Mouse (Mus musculus) mature B cell (primary cell): ENCODE measurements around the gene Camkv.

ENCODE experiments used
- in situ Hi-C: fragments of 300-500 bp; cut with MboI; formaldehyde crosslinking; loops from 2 replicates; pipeline ENCODE4 v1.14.3; 2019

The Camkv gene

GRCm38 (mm10) chr9:107992197-107992596 is 56.7 kb downstream of the Camkv start, which contains the start of gene Cdhr4:
TSS of gene Cdhr4 (plus strand) at chr9:107992497.
- in situ Hi-C loops = no loop called here

GRCm38 (mm10) chr9:107993013-107993412 is 57.5 kb downstream of the Camkv start:
- in situ Hi-C loops = no loop called here

GRCm38 (mm10) chr9:107994464-107994863 is 59.0 kb downstream of the Camkv start:
- in situ Hi-C loops = no loop called here

- in situ Hi-C loops = no loop called here
Measured at GRCm38 (mm10) chr9:107995513-107995912, 60.0 kb downstream of the Camkv start.

GRCm38 (mm10) chr9:107996049-107996448 is 60.6 kb downstream of the Camkv start, which contains the start of gene Gm20662:
TSS of gene Gm20662 (plus strand) at chr9:107996349.
- in situ Hi-C loops = no loop called here
